Mouse (Mus musculus) midbrain, embryonic 14.5 days (tissue): ENCODE measurements around the gene S100a13. TPM values are rescaled to one million over a fixed set of nuclear protein-coding genes. Genes with fewer than 3 reads are reported as not detected.

Experiments
- ATAC-seq: fragments of 200-750 bp; cut with Nextera tagmentation; 2 replicates; pipeline ENCODE4 v1.8.0; 2017; ENCODE audit warnings: moderate number of reproducible peaks, moderate library complexity; ENCODE audit not compliant: low FRiP score, low TSS enrichment
- DNase-seq: peaks from one replicate; pipeline ENCODE4 v3.0.0-alpha.2; 2015
- H3K27ac ChIP-seq: fragments of 300-500 bp; sonication (generic); replicated peaks from 2 replicates; pipeline ENCODE4 v1.5.1; 2014; ENCODE audit warnings: mild to moderate bottlenecking, low read depth, low read length, moderate library complexity
- H3K27me3 ChIP-seq: fragments of 300-500 bp; sonication (generic); 2 replicates; pipeline ENCODE4 v1.6.1; 2014; ENCODE audit warnings: low read length, control low read depth, mixed read lengths; ENCODE audit not compliant: control insufficient read depth, insufficient read depth
- H3K36me3 ChIP-seq: fragments of 300-500 bp; sonication (generic); 2 replicates; pipeline ENCODE4 v1.6.1; 2014; ENCODE audit warnings: low read length, control low read depth; ENCODE audit not compliant: control insufficient read depth, insufficient read depth
- H3K4me1 ChIP-seq: fragments of 300-500 bp; sonication (generic); 2 replicates; pipeline ENCODE4 v1.6.1; 2014; ENCODE audit warnings: mild to moderate bottlenecking, antibody characterized with exemption, low read length, control low read depth; ENCODE audit not compliant: control insufficient read depth, insufficient read depth
- H3K4me2 ChIP-seq: fragments of 300-500 bp; sonication (generic); 2 replicates; pipeline ENCODE4 v1.6.1; 2014; ENCODE audit warnings: mild to moderate bottlenecking, low read length, moderate library complexity
- H3K4me3 ChIP-seq: fragments of 300-500 bp; sonication (generic); replicated peaks from 2 replicates; pipeline ENCODE4 v1.5.1; 2014; ENCODE audit warnings: low read depth, low read length
- H3K9ac ChIP-seq: fragments of 300-500 bp; sonication (generic); replicated peaks from 2 replicates; pipeline ENCODE4 v1.6.1; 2014; ENCODE audit warnings: mild to moderate bottlenecking, low read length, moderate library complexity
- H3K9me3 ChIP-seq: fragments of 300-500 bp; sonication (generic); 2 replicates; pipeline ENCODE4 v1.6.1; 2016; ENCODE audit warnings: low read length, control low read depth, mixed read lengths; ENCODE audit not compliant: control insufficient read depth
- WGBS: fragments of 180-500 bp; shearing (Covaris S2); extraction: QIAGEN DNeasy Blood & Tissue Kit; methylation state at CpG from one replicate; pipeline ENCODE4 v1.1.7; 2014; 5-methylcytosine and 5-hydroxymethylcytosine counted together
- polyA plus RNA-seq: library from polyadenylated mRNA; unstranded; fragments of >200 nt; fragmentation: Nextera tagmentation; extraction: Ambion mirVana; gene quantifications from 2 replicates; pipeline ENCODE4 v1.2.1, GENCODE M21; 2014

Gene S100a13
- polyA plus RNA-seq, 1 experiment from 2014 or later: 8.0 TPM

- no peak overlapping the region for H3K9ac ChIP-seq
- H3K27ac ChIP-seq: no peak overlapping the region
- DNase-seq: no peak
- H3K4me3 ChIP-seq: no peak overlapping the region
- no peaks in the 10 kb centered on the region for H3K9me3 ChIP-seq
- no peak overlapping the region for H3K4me2 ChIP-seq
- 78% methylated on average over 9 of the region's 9 CpGs for WGBS
- peaks cover under 1% of the 10 kb centered on the region for H3K4me1 ChIP-seq
- no peak for ATAC-seq
- no peaks in the 10 kb centered on the region for H3K36me3 ChIP-seq
- H3K27me3 ChIP-seq: peaks cover 29% of the 10 kb centered on the region
These were observed 1.1 kb upstream of the S100a13 start for GRCm38 (mm10) chr3:90512948-90513642.

GRCm38 (mm10) chr3:90514691-90515090, 456 bp downstream of the S100a13 start:
- Histone ChIP-seq H3K4me3 (peak overlapping the region; percentile 31), H3K36me3 (no peaks in the 10 kb centered on the region), H3K4me2 (peak overlapping the region; percentile 57), H3K4me1 (no peaks in the 10 kb centered on the region), H3K9me3 (no peaks in the 10 kb centered on the region), H3K27ac (no peak overlapping the region), H3K27me3 (peaks cover 29% of the 10 kb centered on the region), H3K9ac (peak overlapping the region; percentile 23; the same call in 1 of the 2 replicates)
- ATAC-seq (no peak), DNase-seq (peak; percentile 54)
- WGBS: under 1% methylated on average over 10 of the region's 10 CpGs

- H3K4me1 ChIP-seq: no peaks in the 10 kb centered on the region
- no peaks in the 10 kb centered on the region for H3K9me3 ChIP-seq
- ATAC-seq (no peak), DNase-seq (no peak)
- no peak overlapping the region for H3K9ac ChIP-seq
- WGBS: 48% methylated on average over 1 of the region's 1 CpGs
- H3K4me3 ChIP-seq: peak overlapping the region; percentile 31
- H3K4me2 ChIP-seq: peak overlapping the region; percentile 57
- H3K27me3 ChIP-seq: peaks cover 29% of the 10 kb centered on the region
- no peaks in the 10 kb centered on the region for H3K36me3 ChIP-seq
- H3K27ac ChIP-seq: no peak overlapping the region
These were observed 1.0 kb downstream of the S100a13 start for GRCm38 (mm10) chr3:90515242-90515641.

GRCm38 (mm10) chr3:90515789-90516188, 1.6 kb downstream of the S100a13 start:
- H3K9me3 ChIP-seq: no peaks in the 10 kb centered on the region
- H3K4me2 ChIP-seq: no peak overlapping the region
- peaks cover 29% of the 10 kb centered on the region for H3K27me3 ChIP-seq
- no peak overlapping the region for H3K9ac ChIP-seq
- no peaks in the 10 kb centered on the region for H3K4me1 ChIP-seq
- no peak overlapping the region for H3K4me3 ChIP-seq
- ATAC-seq (no peak), DNase-seq (no peak)
- 92% methylated on average over 4 of the region's 4 CpGs for WGBS
- no peaks in the 10 kb centered on the region for H3K36me3 ChIP-seq
- H3K27ac ChIP-seq: no peak overlapping the region

GRCm38 (mm10) chr3:90517711-90518110, 3.5 kb downstream of the S100a13 start:
- Histone ChIP-seq H3K9me3 (no peaks in the 10 kb centered on the region), H3K4me2 (no peak overlapping the region), H3K4me1 (no peaks in the 10 kb centered on the region), H3K27me3 (peaks cover 26% of the 10 kb centered on the region), H3K4me3 (no peak overlapping the region), H3K9ac (no peak overlapping the region), H3K27ac (no peak overlapping the region), H3K36me3 (no peaks in the 10 kb centered on the region)
- ATAC-seq: no peak
- no peak for DNase-seq
- 90% methylated on average over 4 of the region's 4 CpGs for WGBS

GRCm38 (mm10) chr3:90525421-90525820, 11.2 kb downstream of the S100a13 start:
- DNase-seq (peak; percentile 56), ATAC-seq (no peak)
- Histone ChIP-seq H3K4me1 (no peaks in the 10 kb centered on the region), H3K9ac (no peak overlapping the region), H3K4me3 (no peak overlapping the region), H3K27ac (no peak overlapping the region), H3K36me3 (no peaks in the 10 kb centered on the region), H3K27me3 (no peaks in the 10 kb centered on the region), H3K4me2 (no peak overlapping the region), H3K9me3 (no peaks in the 10 kb centered on the region)
- whole genome bisulfite sequencing: 71% methylated on average over 4 of the region's 4 CpGs

- H3K9ac ChIP-seq: no peak overlapping the region
- no peaks in the 10 kb centered on the region for H3K27me3 ChIP-seq
- no peak for ATAC-seq
- H3K4me1 ChIP-seq: no peaks in the 10 kb centered on the region
- H3K36me3 ChIP-seq: no peaks in the 10 kb centered on the region
- no peaks in the 10 kb centered on the region for H3K9me3 ChIP-seq
- H3K4me3 ChIP-seq: no peak overlapping the region
- no peak for DNase-seq
- 75% methylated on average over 2 of the region's 2 CpGs for WGBS
- no peak overlapping the region for H3K27ac ChIP-seq
- no peak overlapping the region for H3K4me2 ChIP-seq
These were observed 11.8 kb downstream of the S100a13 start for GRCm38 (mm10) chr3:90526076-90526475.

GRCm38 (mm10) chr3:90526580-90526979, 12.3 kb downstream of the S100a13 start, which contains the start of gene S100a14:
S100a14 (plus strand) TSS chr3:90526856.
- Histone ChIP-seq H3K36me3 (no peaks in the 10 kb centered on the region), H3K9me3 (no peaks in the 10 kb centered on the region), H3K4me2 (no peak within 1 kb of the TSS), H3K4me1 (no peaks in the 10 kb centered on the region), H3K27ac (no peak within 1 kb of the TSS), H3K4me3 (no peak within 1 kb of the TSS), H3K9ac (no peak within 1 kb of the TSS), H3K27me3 (no peaks in the 10 kb centered on the region)
- ATAC-seq (no peak), DNase-seq (no peak)
- 87% methylated on average over 5 of the region's 5 CpGs for WGBS

GRCm38 (mm10) chr3:90527291-90527873, 13.1 kb downstream of the S100a13 start:
- Histone ChIP-seq H3K4me2 (no peak overlapping the region), H3K9ac (no peak overlapping the region), H3K4me3 (no peak overlapping the region), H3K27me3 (no peaks in the 10 kb centered on the region), H3K36me3 (no peaks in the 10 kb centered on the region), H3K4me1 (no peaks in the 10 kb centered on the region), H3K27ac (no peak overlapping the region), H3K9me3 (no peaks in the 10 kb centered on the region)
- ATAC-seq: no peak
- 84% methylated on average over 7 of the region's 7 CpGs for WGBS
- no peak for DNase-seq
